Mouse (Mus musculus) hindbrain, embryonic 12.5 days (tissue): ENCODE results near the gene Caap1. TPM values are rescaled to one million over a fixed set of nuclear protein-coding genes. Genes with fewer than 3 reads are reported as not detected.

ENCODE experiments used
- ATAC-seq: fragments of 200-750 bp; cut with Nextera tagmentation; 2 replicates; pipeline ENCODE4 v1.8.0; 2017; ENCODE audit warnings: moderate TSS enrichment; ENCODE audit not compliant: low FRiP score
- H3K27ac ChIP-seq: fragments of 300-500 bp; sonication (generic); 2 replicates; pipeline ENCODE4 v1.5.1; 2016; ENCODE audit warnings: mild to moderate bottlenecking
- H3K27me3 ChIP-seq: fragments of 300-500 bp; sonication (generic); 2 replicates; pipeline ENCODE4 v1.6.1; 2016; ENCODE audit warnings: mild to moderate bottlenecking
- H3K36me3 ChIP-seq: fragments of 300-500 bp; sonication (generic); 2 replicates; pipeline ENCODE4 v1.6.1; 2016; ENCODE audit warnings: mild to moderate bottlenecking
- H3K4me1 ChIP-seq: fragments of 300-500 bp; sonication (generic); 2 replicates; pipeline ENCODE4 v1.6.1; 2016
- H3K4me2 ChIP-seq: fragments of 300-500 bp; sonication (generic); replicated peaks from 2 replicates; pipeline ENCODE4 v1.6.1; 2016; ENCODE audit warnings: mild to moderate bottlenecking
- H3K4me3 ChIP-seq: fragments of 300-500 bp; sonication (generic); 2 replicates; pipeline ENCODE4 v1.5.1; 2016; ENCODE audit warnings: mild to moderate bottlenecking
- H3K9ac ChIP-seq: fragments of 300-500 bp; sonication (generic); 2 replicates; pipeline ENCODE4 v1.6.1; 2016; ENCODE audit warnings: mild to moderate bottlenecking, moderate library complexity
- H3K9me3 ChIP-seq: fragments of 300-500 bp; sonication (generic); replicated peaks from 2 replicates; pipeline ENCODE4 v1.6.1; 2016; ENCODE audit warnings: mild to moderate bottlenecking
- WGBS: fragments of 180-500 bp; shearing (Covaris S2); methylation state at CpG from one replicate; pipeline ENCODE4 v1.1.7; 2016; 5-methylcytosine and 5-hydroxymethylcytosine counted together
- polyA plus RNA-seq: library from polyadenylated mRNA; unstranded; fragments of >200 nt; fragmentation: Nextera tagmentation; extraction: Ambion mirVana; gene quantifications from 2 replicates; pipeline ENCODE4 v1.2.1, GENCODE M21; 2016

Caap1 gene
- polyA plus RNA-seq, 1 experiment from 2014 or later = 35.0 TPM

- Histone ChIP-seq H3K27me3 (no peaks in the 10 kb centered on the region), H3K4me2 (no peak overlapping the region), H3K4me1 (peaks cover 5% of the 10 kb centered on the region), H3K9ac (no peak overlapping the region), H3K4me3 (no peak overlapping the region), H3K27ac (no peak overlapping the region), H3K36me3 (no peaks in the 10 kb centered on the region), H3K9me3 (no peaks in the 10 kb centered on the region)
- ATAC-seq = no peak
- 84% methylated on average over 1 of the region's 1 CpGs for WGBS
Measured at GRCm38 (mm10) chr4:94560316-94560715, 3.7 kb upstream of the Caap1 start.

DNA sequence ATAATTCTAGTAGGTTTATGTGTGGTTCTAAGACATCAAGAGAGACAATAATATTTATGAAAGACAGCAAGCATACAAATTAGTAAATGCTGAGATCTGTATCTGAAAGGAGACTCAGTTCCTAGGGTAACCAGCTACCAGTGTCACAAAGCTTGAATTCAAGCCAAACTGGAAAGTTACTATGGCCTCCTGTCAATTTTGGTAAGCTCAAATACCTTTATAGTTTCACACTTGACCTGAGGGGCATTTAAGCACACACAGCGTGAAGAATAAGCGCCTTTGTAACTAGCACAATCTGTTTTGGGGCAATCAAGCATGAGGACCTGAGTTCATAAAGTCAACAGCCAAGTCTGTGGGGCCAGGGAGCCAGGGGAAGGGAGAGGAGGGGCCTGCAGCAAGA, 2.7 kb upstream of the Caap1 start:
- Histone ChIP-seq H3K9me3 (no peaks in the 10 kb centered on the region), H3K4me1 (peaks cover 9% of the 10 kb centered on the region), H3K9ac (no peak overlapping the region), H3K4me2 (no peak overlapping the region), H3K36me3 (no peaks in the 10 kb centered on the region), H3K4me3 (no peak overlapping the region), H3K27me3 (no peaks in the 10 kb centered on the region), H3K27ac (no peak overlapping the region)
- WGBS = 41% methylated on average over 2 of the region's 2 CpGs
- no peak for ATAC-seq

DNA sequence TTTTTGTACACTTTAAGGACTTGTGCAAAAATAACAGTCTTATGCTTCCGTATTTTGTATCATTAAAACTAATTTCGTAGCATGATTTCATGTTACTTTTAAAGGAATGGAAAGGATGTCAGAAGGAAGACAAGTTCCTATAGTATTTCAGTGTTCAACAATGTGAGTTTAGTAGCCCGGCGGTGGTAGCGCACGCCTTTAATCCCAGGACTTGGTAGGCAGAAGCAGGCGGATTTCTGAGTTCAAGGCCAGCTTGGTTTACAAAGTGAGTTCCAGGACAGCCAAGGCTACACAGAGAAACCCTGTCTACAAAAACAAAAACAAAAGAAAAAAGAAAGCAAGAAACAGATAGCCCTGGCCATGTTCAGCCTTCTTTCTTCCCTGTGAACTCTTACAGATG, 549 bp upstream of the Caap1 start:
- 0 out of 2 replicates have a peak, but pooled peaks have one; percentile 3 for ATAC-seq
- peak overlapping the region; percentile 59 for H3K4me2 ChIP-seq
- peaks cover 9% of the 10 kb centered on the region for H3K4me1 ChIP-seq
- WGBS = 82% methylated on average over 7 of the region's 7 CpGs
- no peak overlapping the region for H3K27ac ChIP-seq
- no peak overlapping the region for H3K9ac ChIP-seq
- H3K9me3 ChIP-seq = no peaks in the 10 kb centered on the region
- H3K27me3 ChIP-seq = no peaks in the 10 kb centered on the region
- no peak overlapping the region for H3K4me3 ChIP-seq
- H3K36me3 ChIP-seq = no peaks in the 10 kb centered on the region

- no peak for ATAC-seq
Measured at GRCm38 (mm10) chr4:94554955-94555494, 1.6 kb downstream of the Caap1 start.

DNA sequence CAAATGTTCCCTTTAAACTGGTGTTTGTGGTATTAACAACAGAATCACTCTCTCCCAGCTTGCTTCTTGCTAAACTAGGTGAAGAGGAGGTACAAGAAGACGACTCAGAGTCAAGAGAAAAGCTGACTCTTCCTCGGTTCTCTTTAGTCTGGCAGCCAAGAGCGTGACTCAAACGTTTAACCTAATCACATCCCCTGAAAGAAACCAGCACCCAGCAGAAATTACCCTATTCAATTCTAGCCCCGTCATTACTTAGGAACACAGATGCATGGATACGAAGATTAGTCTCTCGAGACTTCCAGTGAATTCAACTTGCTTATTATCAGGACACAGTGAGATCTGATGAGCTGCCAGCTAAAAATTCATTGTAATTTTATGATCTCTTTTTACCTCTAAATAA, 12.3 kb downstream of the Caap1 start:
- H3K4me2 ChIP-seq = no peak overlapping the region
- 71% methylated on average over 7 of the region's 7 CpGs for WGBS
- no peak overlapping the region for H3K4me3 ChIP-seq
- H3K36me3 ChIP-seq = peaks cover 37% of the 10 kb centered on the region
- no peak overlapping the region for H3K27ac ChIP-seq
- H3K9ac ChIP-seq = no peak overlapping the region
- H3K4me1 ChIP-seq = no peaks in the 10 kb centered on the region
- no peak for ATAC-seq
- H3K9me3 ChIP-seq = no peaks in the 10 kb centered on the region
- H3K27me3 ChIP-seq = no peaks in the 10 kb centered on the region

More at GRCm38 (mm10) chr4:94554955-94555494, 1.6 kb downstream of the Caap1 start:
- no peaks in the 10 kb centered on the region for H3K27me3 ChIP-seq
- no peak overlapping the region for H3K9ac ChIP-seq
- no peaks in the 10 kb centered on the region for H3K9me3 ChIP-seq
- peaks cover 9% of the 10 kb centered on the region for H3K4me1 ChIP-seq
- WGBS = 95% methylated on average over 5 of the region's 5 CpGs
- peak overlapping the region; percentile 59 for H3K4me2 ChIP-seq
- no peak overlapping the region for H3K4me3 ChIP-seq
- 0 out of 2 replicates have a peak, but pooled peaks cover 3% of the 10 kb centered on the region for H3K36me3 ChIP-seq
- no peak overlapping the region for H3K27ac ChIP-seq

DNA sequence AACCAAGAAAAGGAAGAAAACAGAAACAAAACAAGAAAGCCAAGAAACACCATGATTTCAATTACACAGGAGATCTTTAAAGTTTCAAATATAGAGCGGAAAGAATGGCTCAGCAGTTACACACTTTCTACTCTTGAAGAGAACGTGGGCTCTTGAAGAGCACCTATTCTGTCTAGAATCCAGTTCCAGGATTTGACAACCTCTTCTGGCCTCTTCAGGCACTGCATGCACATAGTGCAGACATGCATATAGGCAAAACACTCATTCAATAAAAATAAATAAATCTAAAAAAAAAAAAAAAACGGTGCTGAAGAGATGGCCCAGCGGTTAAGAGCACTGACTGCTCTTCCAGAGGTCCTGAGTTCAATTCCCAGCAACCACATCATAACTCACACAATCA, 13.6 kb downstream of the Caap1 start:
- no peaks in the 10 kb centered on the region for H3K27me3 ChIP-seq
- no peak for ATAC-seq
- H3K4me2 ChIP-seq = no peak overlapping the region
- H3K9me3 ChIP-seq = no peaks in the 10 kb centered on the region
- H3K36me3 ChIP-seq = peaks cover 48% of the 10 kb centered on the region
- no peak overlapping the region for H3K4me3 ChIP-seq
- WGBS = 93% methylated on average over 4 of the region's 4 CpGs
- no peak overlapping the region for H3K9ac ChIP-seq
- no peak overlapping the region for H3K27ac ChIP-seq
- no peaks in the 10 kb centered on the region for H3K4me1 ChIP-seq

GRCm38 (mm10) chr4:94533205-94533604, 23.4 kb downstream of the Caap1 start:
- H3K4me3 ChIP-seq = no peak overlapping the region
- H3K9ac ChIP-seq = no peak overlapping the region
- no peak for ATAC-seq
- no peak overlapping the region for H3K4me2 ChIP-seq
- H3K27me3 ChIP-seq = no peaks in the 10 kb centered on the region
- peaks cover 11% of the 10 kb centered on the region for H3K36me3 ChIP-seq
- no peaks in the 10 kb centered on the region for H3K4me1 ChIP-seq
- no peak overlapping the region for H3K27ac ChIP-seq
- H3K9me3 ChIP-seq = no peaks in the 10 kb centered on the region

DNA sequence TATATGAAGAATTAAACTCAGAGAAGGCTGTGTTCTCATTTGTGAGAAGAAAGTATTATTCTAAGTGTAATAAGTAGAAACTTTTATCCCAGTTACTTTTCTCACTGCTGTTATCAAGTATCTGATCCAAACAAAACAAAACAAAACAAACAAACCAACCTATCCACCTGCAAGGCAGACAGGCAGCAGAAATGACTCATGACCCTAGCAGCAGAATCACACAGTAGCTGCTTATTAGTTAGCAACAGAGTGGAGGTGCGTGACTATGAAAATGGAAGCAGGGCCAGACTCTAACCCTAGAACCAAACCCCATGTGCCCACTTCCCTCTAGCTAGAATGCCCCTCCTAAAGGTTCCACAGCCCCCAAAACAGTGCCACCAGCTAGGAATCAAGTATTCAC, 27.1 kb downstream of the Caap1 start:
- Histone ChIP-seq H3K4me1 (no peaks in the 10 kb centered on the region), H3K9ac (no peak overlapping the region)
- ATAC-seq = no peak

DNA sequence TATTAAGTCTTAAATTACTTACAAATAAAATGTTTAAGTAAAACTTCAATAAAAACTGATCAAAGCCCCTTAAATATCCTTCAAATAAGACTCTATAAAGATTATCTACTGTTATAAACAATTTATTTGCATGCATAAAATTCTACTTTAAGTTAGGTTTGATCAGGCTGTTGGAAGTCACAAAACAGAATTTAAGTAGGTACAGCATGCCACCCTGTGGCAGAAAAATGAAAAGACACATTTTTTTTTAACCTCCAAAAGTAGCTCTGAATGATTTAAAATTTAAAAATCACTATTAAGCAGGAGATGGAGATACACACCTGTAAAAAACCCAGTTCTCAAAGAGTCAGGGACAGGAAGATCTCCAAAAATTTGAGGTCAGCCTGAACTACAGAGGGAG, 33.3 kb downstream of the Caap1 start:
- no peak for ATAC-seq
- Histone ChIP-seq H3K27ac (no peak overlapping the region), H3K9ac (no peak overlapping the region), H3K9me3 (no peaks in the 10 kb centered on the region), H3K4me2 (no peak overlapping the region), H3K36me3 (no peaks in the 10 kb centered on the region), H3K4me1 (no peaks in the 10 kb centered on the region), H3K27me3 (no peaks in the 10 kb centered on the region), H3K4me3 (no peak overlapping the region)

More for the DNA sequence above, 27.1 kb downstream of the Caap1 start:
- Histone ChIP-seq H3K27me3 (no peaks in the 10 kb centered on the region), H3K27ac (no peak overlapping the region), H3K36me3 (no peaks in the 10 kb centered on the region), H3K9me3 (no peaks in the 10 kb centered on the region), H3K4me2 (no peak overlapping the region), H3K4me3 (no peak overlapping the region)
- WGBS = 92% methylated on average over 1 of the region's 1 CpGs

- Histone ChIP-seq H3K9ac (no peak overlapping the region), H3K9me3 (no peaks in the 10 kb centered on the region), H3K4me2 (no peak overlapping the region), H3K27ac (no peak overlapping the region), H3K27me3 (no peaks in the 10 kb centered on the region), H3K4me3 (no peak overlapping the region), H3K4me1 (no peaks in the 10 kb centered on the region), H3K36me3 (peaks cover 6% of the 10 kb centered on the region; the same call in 1 of the 2 replicates)
- ATAC-seq = no peak
- WGBS = 69% methylated on average over 4 of the region's 4 CpGs
Measured at GRCm38 (mm10) chr4:94517631-94518030, 39.0 kb downstream of the Caap1 start.

DNA sequence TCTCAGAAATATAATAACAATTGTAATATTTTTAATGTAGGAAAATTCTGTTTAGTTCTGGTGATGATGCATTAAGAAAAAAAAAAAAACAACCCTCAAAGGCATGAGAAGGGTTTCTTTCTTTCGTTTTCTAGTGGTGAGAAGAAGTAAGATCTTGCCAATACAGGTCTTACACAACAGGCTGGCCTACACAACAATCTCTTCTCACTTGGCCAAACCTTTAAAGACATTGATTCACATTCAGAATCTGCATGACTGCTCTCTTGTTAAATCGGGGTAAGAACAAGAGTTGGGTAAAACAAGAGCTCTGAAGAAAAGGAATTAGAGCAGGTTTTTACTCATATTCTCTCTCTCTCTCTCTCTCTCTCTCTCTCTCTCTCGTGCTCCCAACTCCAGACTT, 41.2 kb downstream of the Caap1 start:
- Histone ChIP-seq H3K4me3 (no peak overlapping the region), H3K36me3 (peaks cover 13% of the 10 kb centered on the region), H3K4me1 (no peaks in the 10 kb centered on the region), H3K4me2 (no peak overlapping the region), H3K9me3 (no peaks in the 10 kb centered on the region), H3K27ac (no peak overlapping the region), H3K9ac (no peak overlapping the region), H3K27me3 (no peaks in the 10 kb centered on the region)
- 74% methylated on average over 3 of the region's 3 CpGs for WGBS
- ATAC-seq = no peak

DNA sequence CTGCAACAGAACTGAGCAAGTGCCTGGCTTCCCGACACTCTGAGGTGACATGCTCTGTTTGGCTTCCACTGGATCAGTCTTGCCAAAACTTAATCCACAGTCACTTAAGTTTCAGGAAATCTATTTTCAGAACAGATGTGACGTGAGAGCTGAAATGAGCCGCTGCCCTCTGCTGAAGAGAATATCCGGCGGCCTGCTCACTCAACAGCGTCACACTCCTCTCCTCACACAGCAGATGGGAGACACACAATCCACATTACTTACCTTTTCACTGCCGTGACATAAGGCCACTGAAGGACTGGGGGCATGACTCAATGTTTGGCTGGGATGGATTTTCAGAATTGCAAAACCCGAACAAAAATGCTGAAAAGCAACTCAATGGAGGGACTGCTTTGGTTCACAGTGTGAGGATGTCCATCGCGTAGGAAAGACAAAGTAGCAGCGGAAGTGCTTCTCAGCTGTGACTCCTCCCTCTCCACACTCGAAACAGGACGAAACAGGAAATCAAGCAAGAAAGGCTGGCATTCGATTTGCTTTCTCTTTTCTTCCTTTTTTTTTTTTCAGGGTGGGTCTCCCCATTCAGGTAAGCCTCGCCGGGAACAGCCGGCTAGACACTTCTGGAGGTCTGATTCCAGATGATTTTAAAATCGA, 79.7 kb downstream of the Caap1 start:
- Histone ChIP-seq H3K4me2 (no peak overlapping the region), H3K4me3 (no peak overlapping the region), H3K9me3 (no peaks in the 10 kb centered on the region), H3K27me3 (no peaks in the 10 kb centered on the region), H3K27ac (no peak overlapping the region), H3K36me3 (no peaks in the 10 kb centered on the region), H3K4me1 (no peaks in the 10 kb centered on the region), H3K9ac (no peak overlapping the region)
- 81% methylated on average over 18 of the region's 18 CpGs for WGBS
- ATAC-seq = no peak

GRCm38 (mm10) chr4:94473286-94473685, 83.3 kb downstream of the Caap1 start:
- Histone ChIP-seq H3K4me3 (no peak overlapping the region), H3K4me2 (no peak overlapping the region), H3K36me3 (no peaks in the 10 kb centered on the region), H3K9ac (no peak overlapping the region), H3K4me1 (no peaks in the 10 kb centered on the region), H3K9me3 (no peaks in the 10 kb centered on the region), H3K27me3 (no peaks in the 10 kb centered on the region), H3K27ac (no peak overlapping the region)
- 97% methylated on average over 1 of the region's 1 CpGs for WGBS
- no peak for ATAC-seq
